Mouse (Mus musculus) urinary bladder, postnatal 25 days (tissue): Measurements from ENCODE around the gene Kctd14.
A peak's percentile ranks its signal among the peaks of the same experiment; 100 is the strongest.
"Not testable (repeated sequence)": the region's sequence is repeated elsewhere in the genome, so short reads cannot be mapped to it uniquely, and the experiment has no call there.

Experiments
- DNase-seq: peaks from one replicate; pipeline ENCODE4 v3.0.0; 2022; ENCODE audit warnings: low spot score

Gene Kctd14

DNA sequence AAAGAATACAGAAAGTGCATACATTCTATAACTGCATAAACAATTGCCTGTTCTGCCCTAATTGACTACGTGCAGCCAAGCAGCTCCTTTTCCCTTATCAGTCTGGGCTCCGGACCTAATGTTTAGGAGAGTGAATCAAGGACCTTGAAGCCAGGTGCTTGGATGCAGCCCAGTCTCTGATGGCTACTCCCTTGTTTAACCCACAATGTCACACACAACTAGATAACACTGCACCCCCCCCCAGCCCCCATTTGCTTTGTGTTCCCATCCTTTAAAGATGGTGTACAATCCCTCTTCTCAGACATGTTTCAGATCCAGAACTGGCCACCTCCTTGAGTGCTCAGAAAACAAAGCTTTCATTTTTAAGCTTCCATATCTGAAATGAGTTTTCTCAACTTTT is at the start of gene Kctd14:
Gene Kctd14 (plus strand): TSS at position 301 of the 400 bp plus-strand sequence.
- not testable (repeated sequence) for DNase-seq

DNA sequence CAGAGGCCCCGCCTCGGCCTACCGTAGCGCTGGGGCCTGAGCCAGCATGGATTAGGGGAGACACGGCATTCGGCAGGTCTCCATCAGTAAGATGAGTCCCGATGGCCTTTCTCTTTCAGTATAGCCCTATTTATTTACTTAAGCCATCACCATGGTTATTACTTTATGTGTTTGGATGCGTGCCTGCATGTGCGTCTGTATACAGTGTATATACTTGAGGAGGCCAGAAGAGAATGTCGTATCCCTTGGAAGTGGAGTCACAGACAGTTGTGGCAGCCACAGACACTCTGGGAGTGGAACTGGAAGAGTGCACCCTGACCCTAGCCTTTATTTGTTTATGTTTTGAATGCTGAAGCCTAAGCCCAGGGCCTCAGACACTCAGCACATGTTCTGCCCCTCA is 44.0 kb upstream of the Kctd14 start:
- no peak for DNase-seq

DNA sequence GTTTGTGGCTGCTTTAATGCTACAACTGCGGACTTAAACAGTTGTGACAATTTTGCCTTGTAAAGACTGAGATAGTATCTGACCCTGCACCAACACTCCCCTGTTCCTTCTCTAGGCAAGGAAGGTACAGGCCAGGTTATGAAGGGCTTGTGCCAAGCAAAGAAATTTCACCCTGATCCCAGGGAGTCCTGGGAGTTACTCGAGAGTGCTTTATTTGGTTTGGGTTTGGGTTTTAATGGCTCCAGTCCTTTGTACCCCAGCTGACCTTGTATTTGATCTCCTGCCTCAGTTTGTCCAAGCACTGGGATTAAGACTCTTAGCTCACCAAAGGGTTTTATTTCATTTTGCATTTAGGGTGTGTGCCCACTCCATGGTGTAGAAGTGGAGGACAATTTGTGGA is 40.0 kb upstream of the Kctd14 start:
- DNase-seq, result no peak

DNA sequence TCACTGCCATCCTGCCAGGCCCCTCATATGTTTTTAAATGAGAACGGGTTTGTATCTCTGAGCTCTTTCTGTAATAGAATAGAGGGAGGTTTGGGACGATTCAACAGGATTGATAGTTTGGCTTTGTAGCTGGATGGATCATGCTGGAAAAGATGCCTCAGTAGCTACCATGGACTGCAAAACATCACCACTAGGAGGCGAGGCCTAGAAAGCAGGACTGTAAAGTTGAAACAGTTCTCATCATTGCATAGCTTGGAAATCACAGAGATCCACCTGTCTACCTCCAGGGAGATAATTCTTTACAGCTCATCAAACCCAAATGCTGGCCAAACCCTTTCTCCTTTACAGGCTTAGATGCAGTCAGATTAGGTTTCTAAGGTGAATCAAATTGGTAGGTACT is 39.5 kb upstream of the Kctd14 start:
- DNase-seq, result no peak

DNA sequence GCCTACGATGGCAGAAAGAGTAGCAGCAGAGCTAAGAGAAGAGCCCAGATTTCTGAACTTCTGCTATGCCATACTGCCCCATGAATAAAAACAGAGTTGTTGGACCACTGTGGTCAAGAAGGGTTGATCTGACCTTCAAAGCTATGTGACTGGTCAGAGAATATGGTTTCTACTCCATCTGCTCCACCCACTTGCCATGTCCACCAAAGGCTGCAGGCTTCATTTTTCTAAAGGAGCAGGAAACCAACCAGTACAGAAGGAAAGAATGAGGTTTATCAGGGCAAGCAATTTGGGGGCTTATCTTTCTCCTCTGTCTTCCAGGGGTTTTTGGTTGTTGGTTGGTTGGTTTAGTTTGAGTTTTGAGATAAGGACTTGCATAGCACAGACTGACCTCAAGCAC is 37.1 kb upstream of the Kctd14 start:
- DNase-seq, result no peak

DNA sequence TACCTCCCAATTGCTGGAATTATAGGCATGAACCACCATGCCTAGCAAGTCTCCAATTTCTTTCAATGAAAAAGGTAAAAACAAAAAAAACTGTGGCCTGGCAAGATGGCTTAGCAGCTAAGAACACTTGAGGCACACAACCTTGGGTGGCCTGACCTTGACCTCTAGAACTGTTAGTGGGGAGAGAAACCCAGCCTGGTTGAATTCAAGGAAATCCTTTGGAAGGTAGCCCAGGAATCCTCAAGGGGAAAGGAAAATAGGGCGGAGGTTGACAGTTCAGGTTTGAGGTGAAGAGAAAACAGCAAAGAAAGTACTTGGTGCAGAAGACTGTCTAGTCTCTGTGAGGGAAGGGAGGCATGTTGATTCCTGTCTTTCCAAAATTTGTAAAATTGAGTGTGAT is 36.7 kb upstream of the Kctd14 start:
- DNase-seq, result no peak

DNA sequence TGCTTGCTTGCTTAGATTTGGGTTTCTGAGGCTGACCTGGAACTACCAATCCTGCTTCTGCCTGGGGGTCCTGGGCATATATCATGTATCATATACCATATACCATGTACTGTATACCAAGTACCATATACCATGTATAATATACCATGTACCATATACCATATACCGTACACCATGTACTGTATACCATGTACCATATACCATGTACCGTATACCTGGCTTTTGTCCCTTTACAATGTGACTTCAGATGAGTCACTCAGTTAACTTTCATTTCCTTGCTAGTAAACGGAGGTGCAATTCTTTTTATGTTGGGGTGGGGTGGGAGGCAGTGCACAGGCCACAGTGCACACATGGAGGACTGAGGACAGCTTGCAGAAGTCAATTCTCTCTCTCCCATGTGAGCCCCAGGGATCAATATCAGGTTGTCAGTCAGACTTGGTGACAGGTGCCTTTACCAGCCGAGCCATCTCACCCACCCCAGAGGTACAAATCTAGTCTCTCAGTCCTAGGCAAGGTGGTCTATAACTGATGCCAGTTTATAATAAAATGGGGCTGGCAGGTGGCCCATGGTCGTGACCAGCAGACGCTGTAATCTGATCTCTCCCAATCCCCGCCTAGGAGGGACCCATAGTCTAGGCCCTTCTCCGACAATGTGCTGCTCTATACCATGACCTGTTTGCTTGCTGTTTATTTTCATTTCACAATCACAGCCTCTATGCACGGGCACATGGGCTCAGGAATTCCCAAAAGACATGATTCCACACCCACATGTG is 36.0 kb upstream of the Kctd14 start:
- DNase-seq, result no peak

DNA sequence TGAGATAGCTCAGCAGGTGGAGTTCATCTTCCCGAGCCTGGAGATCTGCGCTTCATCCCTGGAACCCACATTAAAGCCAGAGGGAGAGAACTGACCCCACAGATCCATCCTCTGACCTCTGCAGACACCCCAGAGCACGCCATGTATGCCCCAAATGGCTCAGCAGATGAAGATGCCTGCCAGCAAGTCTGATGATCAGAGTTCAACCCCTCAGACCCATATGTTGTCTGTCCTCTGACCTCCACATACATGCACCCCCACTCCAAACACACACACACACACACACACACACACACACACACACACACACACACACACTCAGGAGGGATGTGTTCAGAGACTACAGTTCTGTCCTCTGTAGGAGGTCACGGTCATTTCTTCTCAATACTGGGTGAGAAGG is 34.6 kb upstream of the Kctd14 start:
- no peak for DNase-seq

DNA sequence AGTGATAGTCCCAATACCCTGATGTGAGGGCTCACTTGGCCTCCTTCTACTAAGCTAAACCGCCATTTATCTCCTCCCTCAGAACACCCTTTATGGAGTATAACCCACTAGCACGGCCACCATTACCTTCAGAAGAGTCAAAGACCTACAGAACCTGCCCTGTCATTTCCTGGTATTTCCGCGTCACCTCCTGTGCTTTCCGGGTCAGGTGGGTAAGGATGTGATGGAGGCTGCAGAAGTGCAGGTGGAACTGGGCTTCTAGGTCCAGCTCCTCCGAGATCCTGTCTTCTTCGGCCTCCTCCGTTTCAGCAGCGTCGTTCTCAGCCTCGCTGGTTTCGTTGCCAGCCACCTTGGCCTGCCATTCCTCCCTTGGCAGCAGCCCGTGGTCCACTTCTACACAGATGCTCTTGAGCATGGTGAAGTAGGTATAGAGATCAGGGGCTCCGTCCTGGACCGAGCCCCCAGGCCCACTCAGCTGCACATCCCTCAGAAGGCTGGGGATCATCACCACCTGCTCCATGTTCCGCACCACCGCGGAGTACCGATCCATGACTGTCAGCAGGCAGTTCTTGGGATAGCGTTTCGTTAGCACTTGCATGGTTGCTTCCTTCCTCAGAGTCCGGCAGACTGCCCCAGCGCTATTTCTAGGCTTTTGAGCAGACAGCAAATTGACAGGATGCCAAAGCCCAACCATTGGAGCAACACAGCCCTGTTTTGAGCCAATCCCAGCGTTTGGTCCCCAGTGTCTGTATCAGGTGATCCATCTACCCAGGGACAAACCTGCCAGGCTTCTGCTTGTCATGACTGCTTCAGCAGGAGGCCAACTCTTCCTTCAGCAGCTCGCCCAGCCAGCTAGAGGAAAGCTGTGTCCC is 34.0 kb upstream of the Kctd14 start, which contains the start of gene Thrsp:
Gene Thrsp (minus strand): TSS at position 825 of the 872 bp plus-strand sequence.
- DNase-seq, result no peak

DNA sequence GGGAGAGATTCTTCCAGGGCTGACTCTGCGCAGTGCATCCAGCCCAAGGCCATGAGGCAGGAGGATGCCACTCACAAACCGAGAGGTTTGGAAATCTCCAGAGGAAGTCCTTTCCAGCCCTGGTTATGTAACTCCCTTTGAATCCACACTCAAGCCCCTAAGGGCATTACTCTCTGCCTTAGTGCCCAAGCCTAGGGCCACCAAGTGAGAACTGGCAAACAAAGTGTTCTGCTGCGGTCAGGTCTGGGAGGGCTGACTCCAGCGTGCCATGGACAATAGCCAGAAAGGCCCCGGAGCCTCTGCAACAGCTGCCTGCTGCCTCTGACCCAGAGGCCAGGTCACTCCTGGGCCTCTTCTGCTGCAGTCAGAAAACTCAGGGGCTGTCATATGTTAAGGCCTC is 32.4 kb upstream of the Kctd14 start:
- no peak for DNase-seq

DNA sequence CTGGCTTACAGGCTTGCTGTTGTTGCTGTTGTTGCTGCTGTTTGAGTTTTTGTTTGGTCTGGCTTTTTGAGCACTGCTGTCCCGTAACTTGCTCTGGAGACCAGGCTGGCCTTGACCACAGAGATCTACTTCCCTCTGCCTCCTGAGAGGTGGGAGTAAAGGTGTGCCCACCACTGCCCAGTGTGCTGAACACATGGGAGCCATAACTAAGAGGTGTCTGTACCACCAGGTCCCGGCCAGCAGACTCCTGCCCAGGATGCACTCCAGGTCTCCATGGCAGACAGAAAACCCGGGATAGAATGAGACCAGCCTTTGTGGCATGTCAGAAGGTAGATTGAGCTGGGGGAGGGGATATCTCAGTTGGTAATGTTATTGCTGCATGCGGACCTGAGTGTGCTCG is 32.0 kb upstream of the Kctd14 start:
- DNase-seq, result no peak

DNA sequence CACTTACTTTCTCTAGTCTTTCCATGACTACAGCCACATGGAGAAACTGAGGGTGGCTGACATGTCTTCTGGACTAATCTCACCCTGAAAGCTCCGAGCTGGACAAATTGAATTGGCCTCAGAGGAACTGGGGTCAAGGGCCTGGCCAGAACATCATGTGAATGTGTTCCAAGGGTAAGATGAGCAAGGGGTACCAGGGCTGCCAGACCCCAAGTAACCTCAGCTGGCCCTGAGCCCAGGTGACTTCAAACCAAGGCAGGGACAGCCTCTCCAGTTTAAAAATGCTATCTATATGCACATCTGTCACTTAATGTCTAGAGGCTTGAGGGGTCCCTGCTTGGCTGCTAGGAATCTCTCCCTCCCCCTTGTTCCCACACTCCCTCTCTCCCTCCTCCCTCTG is 30.7 kb upstream of the Kctd14 start:
- no peak for DNase-seq

DNA sequence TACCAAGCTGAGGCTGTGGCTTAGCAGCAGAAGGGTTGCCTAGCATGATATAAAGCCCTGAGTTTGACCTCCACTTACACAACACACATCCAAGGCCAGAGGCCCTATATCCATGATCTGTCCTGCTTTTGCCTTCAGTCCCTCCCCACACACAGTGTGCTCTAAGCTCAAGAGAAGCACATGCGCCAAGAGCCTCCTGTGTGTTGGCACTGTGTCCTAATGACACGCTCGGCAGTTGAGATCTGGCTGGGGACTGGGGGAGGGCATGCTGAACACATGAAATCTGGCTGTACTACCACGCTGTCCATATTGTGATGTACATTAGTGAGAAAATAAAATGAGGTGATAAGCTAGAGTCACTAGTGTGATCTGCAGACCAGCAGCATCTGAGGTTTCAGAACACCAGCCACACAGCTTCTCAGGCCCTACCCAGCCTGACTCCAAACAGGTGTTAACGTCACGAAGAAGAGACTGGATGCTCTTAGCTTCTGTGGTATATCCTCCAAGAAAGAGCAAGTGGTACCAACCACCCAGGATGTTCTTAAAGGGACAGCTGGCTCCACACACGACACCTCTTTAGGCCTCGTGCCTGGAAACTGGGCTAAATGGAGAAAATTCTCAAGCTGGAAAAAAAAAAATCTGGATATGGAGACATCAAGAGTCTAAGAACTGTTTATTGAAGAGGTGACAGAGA is 30.0 kb upstream of the Kctd14 start:
- DNase-seq, result no peak

DNA sequence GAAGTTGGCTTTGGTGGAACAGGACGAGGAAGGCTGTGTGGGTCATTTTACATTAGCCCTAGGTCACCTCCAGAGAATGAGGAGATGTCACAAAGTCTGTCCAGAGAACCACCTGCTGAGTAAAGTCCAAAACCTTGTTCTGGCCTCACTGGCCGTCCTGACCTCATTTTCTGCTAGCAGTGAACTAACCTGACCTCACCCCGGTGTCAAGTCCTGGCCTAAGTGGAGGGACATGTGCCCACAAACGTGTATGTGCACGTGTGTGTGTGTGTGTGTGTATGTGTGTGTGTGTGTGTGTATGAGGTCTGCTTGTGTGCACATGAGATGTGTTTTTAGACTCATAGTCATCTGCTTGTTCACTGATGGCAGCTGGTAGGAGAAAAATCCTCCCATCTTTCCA is 27.4 kb upstream of the Kctd14 start:
- DNase-seq, result no peak

DNA sequence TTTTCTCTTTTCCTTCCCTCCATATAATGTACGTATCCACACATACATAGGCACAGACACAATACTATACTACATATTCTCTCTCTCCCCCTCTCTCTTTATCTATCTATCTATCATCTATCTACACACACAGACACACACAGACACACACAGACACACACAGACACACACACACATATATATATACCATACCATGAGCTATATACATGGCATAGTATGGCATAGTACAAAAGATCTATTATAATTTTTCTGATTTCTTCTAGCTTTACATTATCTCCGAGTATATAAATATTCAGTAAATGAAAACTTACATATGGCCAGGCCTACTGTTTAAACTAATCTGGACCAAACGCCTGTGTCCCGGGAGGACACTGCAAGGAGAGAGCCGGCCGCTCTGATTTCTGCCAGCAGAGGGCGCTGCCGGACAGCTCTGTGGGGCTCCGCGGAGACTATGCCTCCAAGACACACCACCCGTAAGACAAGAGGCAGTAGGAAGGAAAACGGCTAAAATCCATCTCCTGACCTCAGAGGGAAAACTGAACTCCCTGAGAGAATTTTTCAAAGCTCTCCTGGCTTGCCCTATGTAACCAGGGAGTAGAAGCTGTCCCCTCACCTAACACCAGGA is 26.4 kb upstream of the Kctd14 start:
- peak; percentile 94 for DNase-seq

DNA sequence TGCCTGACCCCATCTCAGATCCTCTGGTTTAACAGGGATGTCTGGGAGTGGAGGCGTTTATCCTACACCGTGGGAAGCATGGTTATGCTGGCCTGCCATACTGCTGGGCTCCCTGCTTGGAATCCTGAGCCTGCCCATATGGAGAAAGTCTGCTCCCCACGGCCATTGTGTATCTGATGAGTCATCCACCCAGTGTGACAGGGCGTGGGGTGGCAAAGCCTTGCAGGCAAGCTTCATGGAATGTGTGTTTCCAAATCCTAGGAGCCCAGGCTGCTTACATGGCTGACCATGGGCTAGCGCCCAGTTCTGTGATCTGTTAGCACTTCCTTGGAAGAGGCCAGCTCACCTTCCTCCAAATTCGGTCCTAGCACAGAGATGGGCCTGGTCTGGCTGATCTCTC is 24.6 kb upstream of the Kctd14 start:
- no peak for DNase-seq

DNA sequence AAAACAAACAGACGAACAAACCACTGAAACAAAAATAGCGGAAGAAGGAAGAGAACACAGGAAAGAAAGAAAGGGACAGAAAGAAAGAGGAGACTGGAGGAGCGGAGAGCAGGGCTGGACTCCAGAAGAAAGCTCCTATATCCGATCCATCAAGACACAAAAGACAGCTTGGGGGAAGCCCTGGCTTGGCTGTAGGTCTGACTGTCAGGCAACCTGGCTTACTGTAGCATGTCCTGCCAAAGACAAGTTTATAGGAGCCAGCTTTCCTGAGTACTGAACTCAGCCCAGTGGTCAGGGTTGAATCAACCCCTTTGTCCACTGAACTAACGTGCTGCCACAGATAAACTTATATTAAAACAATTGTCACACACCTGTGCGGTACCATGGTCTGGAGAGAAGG is 23.8 kb upstream of the Kctd14 start:
- DNase-seq, result no peak

DNA sequence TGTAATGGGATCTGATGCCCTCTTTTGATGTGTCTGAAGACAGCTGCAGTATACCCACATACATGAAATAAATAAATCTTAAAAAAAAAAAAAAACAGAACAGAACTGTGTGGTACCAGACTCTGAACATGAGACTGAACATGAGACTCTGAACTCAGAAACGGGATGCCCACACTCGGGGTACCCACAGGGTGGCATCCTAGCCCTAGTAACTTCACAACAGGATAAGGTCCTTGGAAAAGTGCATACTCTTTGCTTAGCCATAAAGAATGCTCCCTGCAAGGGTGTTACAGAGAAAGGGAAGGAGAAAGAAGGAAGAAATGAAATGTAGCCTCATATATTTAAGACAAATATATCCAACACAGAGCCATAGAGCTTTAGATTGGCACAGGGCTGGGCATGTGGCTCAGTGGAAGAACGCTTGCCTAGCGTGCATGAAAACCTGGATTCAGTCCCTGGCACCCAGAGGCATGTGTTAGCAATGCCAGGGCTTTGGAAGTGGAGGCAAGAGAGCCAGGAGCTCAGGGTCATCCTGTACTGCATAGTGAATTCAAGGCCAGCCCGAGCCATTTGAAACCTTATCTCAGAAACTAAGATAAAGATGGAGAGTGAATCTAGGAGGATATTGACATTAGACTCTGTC is 23.2 kb upstream of the Kctd14 start:
- no peak for DNase-seq

DNA sequence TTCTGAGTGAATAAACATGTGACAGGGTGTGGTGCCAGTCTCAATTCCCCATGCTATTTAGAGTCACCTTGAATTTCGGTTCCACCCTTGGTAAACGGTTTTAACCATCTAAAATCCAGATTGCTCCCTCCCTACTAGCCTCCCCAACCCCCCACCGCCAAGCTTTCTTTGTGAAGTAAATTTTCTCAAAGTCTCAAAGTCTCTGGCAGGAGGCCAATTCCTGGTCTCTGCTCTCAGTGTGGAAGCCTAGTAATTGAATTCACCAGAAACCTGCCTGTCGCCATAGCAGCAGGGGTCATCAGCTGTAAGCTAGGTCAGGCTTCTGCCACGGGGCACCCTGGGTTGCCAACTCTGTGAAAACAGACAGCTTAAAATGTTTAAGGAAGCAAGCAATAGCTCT is 21.4 kb upstream of the Kctd14 start:
- DNase-seq, result no peak

DNA sequence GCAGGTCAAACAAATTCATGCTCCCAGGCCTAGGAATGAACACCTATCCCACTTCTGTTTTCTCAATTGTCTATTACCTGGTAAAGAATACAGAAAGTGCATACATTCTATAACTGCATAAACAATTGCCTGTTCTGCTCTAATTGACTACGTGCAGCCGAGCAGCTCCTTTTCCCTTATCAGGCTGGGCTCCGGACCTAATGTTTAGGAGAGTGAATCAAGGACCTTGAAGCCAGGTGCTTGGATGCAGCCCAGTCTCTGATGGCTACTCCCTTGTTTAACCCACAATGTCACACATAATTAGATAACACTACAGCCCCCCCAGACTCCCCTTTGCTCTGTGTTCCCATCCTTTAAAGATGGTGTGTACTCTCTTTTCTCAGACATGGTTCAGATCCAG is 17.6 kb upstream of the Kctd14 start:
- not testable (repeated sequence) for DNase-seq

DNA sequence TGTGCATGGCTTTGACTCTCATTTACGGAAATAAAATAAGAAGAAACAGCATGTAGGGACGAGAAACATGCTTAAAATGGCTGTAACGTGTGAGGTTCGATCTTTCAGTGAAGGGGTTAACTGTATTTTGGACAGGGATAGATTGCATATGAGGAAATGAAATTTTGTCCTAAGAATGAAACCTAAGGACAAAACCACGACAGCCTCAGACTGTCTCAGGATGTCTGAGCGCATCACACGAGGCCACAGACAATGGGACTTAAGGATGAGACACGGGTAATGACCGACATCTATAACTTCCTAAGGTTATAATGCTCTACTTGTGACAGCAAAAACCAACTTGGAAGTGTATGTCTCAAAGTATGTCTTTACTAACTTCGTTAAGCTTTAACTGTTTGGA is 16.6 kb upstream of the Kctd14 start:
- DNase-seq, result no peak

DNA sequence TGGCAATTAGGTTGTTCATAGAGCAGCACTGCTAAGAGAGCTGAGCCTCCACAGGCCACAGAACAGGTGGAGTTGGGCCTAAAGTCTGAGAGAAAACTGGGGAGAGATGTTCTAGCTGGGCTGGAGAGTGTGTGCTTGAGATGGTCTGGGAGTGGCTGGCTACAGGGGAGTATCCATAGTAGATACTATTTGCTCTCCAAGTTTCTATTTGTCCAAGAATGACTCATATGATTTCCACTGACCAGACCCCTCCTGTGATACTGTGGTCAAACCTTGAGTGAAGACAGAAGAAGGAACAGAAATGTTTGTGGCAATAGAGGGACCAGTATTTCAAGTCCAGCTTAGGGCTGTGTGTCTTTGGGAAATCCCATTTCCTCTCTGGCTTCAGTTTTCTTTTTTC is 12.1 kb upstream of the Kctd14 start:
- DNase-seq, result no peak
